Mouse (Mus musculus) E14TG2a.4 (cell line): ENCODE data around the gene Pde4d.

Experiments
- CTCF ChIP-seq: conservative IDR thresholded peaks from 2 replicates; pipeline ENCODE4 v1.5.1; 2014; ENCODE audit warnings: low read length
- NANOG ChIP-seq: IDR thresholded peaks from 2 replicates; pipeline ENCODE4 v1.6.1; 2014; ENCODE audit warnings: borderline replicate concordance, low read length, mixed read lengths
- POU5F1 ChIP-seq: IDR thresholded peaks from 2 replicates; pipeline ENCODE4 v1.6.1; 2014; ENCODE audit warnings: low read length, borderline replicate concordance

DNA sequence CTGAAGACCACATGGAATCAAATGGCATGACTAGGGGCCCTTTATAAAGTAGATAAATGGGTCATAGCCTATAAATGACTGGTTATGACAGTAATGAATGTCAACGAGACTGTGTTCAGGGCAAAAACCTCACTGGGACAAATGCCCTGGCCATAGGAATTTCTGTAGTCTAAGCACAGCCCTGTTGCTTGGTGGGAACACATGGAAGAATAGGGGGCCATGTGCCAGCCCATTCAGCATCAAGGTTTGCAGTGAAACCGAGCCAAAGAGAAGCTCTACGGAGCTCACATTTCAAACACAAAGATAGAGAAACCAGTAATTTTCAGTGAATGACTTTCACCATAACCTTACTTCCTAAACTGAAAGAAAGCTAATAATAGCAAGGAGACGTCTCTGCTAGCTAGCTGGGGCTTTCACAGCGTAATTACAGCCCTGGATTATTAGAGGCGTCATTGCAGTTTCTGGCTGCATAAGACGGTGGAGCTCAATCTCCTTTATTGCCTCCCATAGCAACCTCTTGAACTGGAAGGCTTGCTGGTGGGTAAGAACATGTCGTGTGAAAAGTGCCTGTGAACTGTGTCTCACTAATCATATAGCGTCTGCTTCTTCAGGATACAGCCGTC, 1533.2 kb downstream of the Pde4d start:
- TF ChIP-seq CTCF = no peak
- no peak for TF ChIP-seq NANOG
- no peak for TF ChIP-seq POU5F1
